Mouse (Mus musculus): ENCODE measurements at regions not wholly inside any gene's neighbourhood (a gene's known extent, or its start where the extent isn't known, plus 50 kb on each side); places are given as distances from the start of the nearest gene placed in this dataset.

DNA sequence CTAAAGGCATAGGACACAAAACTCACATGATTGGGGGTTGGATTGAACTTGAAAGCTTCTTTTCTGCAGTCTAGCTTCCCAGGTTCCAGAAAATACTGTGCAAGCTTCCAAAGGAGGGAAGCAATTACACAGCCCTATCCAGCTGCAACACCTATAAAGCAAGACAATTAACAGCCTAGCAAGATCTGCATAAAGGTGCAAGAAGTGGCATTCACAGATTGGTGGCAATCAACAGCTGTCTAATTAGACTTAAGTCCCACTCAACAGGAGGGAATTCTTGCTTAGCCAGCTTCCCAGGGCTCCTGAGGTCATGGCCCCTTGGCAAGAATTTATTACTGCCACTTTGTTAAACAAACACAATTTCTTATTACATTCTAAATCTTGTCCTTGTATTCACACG, 511.9 kb downstream of the Kcnj2 start:
- DNase-seq, result no peak

- no peak for DNase-seq
Measured at GRCm38 (mm10) chr11:111582980-111583379, 517.0 kb downstream of the Kcnj2 start.

- no peak for DNase-seq
Measured at GRCm38 (mm10) chr11:111583606-111584005, 517.6 kb downstream of the Kcnj2 start.

GRCm38 (mm10) chr11:111599456-111599855, 533.5 kb downstream of the Kcnj2 start:
- no peak for DNase-seq

DNA sequence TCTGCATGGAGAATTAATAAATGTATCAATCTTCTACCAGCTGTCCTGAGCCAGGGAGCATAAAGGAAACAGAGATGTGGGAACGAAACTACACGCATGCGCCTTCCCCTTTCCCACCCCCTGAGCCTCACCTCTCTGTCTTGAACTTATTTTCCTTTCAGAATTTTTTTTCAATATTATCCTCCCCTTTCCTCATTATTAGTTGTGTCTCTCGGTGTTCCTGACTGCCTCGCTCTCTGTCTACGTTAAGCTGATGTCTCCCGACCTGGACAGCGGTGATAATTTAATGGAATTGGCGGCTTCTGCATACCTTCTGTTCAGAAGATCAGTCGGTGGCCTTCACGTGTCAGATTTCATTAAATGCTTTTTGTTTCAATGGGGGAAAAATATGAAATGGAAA, 539.2 kb downstream of the Kcnj2 start:
- no peak for DNase-seq

- no peak for DNase-seq
Measured at GRCm38 (mm10) chr11:111610522-111611015, 544.6 kb downstream of the Kcnj2 start.

DNA sequence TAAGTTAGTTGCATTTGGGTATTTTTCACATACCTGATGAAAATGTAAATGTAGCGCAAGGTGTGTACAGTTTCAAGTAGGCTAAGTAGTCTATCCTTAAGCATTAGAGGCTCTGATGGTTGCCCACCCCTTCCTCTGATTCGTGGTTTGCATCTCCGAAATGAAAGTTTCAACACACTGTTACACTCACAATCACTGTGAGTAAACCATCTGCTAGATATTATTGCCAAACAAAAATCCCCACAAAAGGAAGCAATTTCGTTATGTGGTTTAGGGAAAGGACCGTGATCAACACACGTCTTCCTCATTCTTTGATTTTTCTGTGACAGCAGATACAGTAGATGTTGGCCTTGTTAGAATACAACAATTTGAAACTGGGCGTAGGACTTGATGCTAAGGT, 577.6 kb downstream of the Kcnj2 start:
- DNase-seq, result no peak

GRCm38 (mm10) chr11:111652882-111653281, 586.9 kb downstream of the Kcnj2 start:
- DNase-seq, result peak in 1 of 2 experiments; percentile 55

DNA sequence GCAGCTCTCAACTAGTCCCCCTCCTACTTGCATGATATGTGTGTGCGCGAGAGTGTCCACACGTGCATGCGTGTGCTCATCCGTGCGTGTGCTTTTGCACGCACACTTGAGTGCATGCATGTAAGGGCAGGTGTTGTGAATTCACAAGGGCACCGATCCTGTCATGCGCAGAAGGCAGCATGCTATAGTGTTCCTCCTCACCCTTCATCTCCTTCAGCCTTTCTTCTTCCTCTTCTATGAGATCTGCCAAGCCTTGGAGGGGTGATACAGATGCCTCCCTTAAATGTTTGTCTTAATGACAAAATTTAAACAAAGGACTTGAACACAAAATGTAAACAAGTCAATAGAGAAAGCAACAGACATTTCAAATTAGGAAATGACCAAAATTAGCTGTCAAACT, 591.8 kb downstream of the Kcnj2 start:
- no peak for DNase-seq

- DNase-seq, result no peak
Measured at GRCm38 (mm10) chr11:111658362-111659309, 592.7 kb downstream of the Kcnj2 start.

DNA sequence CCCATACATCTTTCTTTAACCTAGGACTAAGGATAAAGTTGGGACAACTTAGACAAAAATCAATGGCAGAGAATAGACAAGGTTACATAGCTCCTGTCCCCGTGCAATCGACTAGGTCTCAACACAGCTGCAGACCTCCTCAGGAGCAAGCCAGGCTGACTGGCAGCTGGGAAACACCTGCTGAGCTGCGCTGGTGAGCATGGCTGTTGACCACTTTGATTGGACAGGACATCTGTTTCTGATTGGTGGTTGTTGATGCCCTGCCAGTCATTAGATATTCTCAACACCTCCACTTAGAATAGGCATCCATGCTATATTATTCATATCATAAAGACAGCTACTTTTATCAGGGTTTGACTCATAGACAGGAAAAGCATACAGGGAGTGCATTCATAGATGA, 597.3 kb downstream of the Kcnj2 start:
- DNase-seq, result no peak

DNA sequence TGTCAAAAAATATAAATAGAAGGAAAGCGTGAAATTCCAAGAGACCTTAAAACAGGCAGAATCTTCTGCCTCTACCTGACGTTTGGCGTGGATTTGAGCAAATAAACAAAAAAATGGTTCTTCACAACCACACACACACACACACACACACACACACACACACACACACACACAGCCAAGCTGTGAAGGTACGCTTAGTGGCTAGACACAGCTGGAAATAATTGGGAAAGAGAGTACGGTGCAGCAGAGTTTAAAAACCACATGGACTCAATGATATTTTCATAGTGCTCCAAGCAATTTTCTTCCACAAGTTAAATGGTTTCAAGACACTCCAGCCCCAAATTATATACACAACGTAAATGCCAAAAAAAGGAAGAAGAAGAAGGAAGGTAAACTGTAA, 600.4 kb downstream of the Kcnj2 start:
- no peak for DNase-seq

DNA sequence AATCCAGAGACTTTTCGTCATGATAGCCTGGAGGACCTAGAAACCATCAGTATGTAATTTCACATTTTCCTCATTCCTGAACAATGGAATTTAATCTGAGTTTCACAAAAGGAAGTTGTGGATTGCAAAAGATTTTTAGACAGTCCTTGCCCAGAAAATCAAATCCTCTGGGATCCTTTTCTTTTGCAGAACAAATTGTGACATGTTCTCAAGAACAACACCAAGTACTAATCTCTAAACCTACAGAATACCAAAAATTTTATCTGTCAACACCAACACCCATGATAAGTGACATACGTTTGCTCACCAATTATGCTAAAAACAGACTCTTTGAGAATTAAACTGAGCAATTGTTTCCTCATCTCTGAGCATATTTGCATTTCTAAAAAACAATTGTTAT, 605.9 kb downstream of the Kcnj2 start:
- peak; percentile 42 to 47 for DNase-seq

- no peak for DNase-seq
Measured at GRCm38 (mm10) chr11:111675673-111676072, 609.7 kb downstream of the Kcnj2 start.

GRCm38 (mm10) chr11:111682341-111682740, 616.4 kb downstream of the Kcnj2 start:
- peak; percentile 61 to 64 for DNase-seq

DNA sequence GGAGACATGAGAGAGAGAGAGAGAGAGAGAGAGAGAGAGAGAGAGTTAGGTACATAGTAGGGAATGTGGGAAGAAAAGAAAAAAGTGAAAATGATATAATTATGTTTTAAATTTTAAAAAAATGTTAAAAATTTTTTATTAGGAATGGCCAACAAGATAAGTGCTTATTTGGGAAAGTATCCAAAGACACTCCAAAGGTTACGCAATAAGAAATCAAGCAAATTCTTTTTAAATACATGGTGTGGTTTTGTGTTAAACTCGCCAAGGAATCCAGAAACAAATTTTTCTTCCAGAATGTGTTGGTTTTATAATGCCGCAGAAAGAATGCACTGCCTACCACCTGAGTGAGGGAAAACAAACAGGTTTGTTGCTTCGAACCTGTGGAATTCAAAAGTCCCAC, 617.9 kb downstream of the Kcnj2 start:
- DNase-seq, result peak in 1 of 2 experiments; percentile 18

DNA sequence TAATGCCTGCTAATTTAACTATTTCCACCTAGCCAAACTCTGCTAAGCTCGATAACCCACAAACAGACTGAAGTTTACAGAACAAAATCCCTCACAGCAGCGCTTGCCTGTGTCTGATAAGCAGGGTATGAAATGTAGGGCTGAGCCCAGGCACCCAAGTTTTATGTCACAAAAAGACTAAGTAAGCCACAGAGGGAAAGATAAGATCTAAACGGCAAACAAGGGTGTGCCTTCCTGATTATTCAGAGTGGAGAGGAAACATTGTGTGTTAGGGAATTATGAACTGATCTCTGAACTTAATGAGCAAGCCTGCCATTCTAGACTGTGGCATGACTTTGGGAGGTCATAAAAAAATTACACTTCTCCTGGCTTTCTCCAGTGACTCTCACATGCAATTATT, 621.8 kb downstream of the Kcnj2 start:
- DNase-seq, result no peak

DNA sequence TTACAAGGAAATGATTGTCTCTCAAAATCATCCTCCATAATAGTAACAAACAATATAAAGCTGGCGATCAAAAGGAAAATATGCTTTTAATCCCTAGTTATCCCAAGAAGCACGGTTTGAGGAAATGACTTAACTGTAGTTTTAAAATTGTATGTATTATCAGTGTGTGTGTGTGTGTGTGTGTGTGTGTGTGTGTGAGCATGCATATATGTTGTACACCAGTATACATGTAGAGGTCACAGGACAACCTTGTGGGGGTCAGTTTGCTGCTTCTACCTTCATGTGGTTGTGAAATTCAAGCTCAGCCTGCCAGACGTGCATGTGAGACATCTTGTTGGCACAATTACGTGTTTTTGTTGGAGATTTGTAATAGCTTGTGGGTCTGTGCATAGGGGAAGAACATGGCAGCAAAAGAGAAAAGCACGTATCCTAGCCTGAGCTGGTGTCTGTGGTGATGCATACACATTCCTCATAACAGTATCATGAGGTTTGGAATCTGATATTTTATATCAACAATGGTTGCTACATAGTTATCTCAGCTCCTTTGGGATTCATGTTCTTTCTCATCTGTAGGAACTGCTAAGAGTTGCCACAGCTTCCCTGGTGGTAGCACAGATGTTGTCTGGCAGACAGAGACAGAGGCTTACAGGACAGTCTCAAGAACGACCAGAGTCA, 622.4 kb downstream of the Kcnj2 start:
- peak; percentile 31 to 40 for DNase-seq

DNA sequence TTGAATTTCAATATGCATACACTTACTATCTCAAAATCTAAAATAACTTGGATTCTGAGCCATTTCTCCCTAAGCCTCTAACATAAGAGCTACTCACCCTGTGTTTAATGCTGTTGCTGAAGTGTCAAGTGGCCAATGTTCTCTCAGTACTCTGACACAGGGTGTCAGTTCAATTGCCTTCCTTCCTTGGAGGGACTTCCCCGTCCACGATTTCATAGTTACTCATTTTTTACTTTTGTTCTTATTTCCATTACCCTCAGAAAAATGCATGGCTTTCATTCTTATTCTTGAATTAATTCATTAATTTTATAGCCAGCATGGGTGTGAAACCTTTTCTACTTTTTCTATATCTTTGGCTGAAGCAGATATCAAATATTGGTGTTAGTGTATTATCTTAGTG, 623.9 kb downstream of the Kcnj2 start:
- DNase-seq, result no peak

GRCm38 (mm10) chr11:111691512-111691911, 625.5 kb downstream of the Kcnj2 start:
- DNase-seq, result no peak

GRCm38 (mm10) chr11:111696668-111697067, 630.7 kb downstream of the Kcnj2 start:
- DNase-seq, result no peak

DNA sequence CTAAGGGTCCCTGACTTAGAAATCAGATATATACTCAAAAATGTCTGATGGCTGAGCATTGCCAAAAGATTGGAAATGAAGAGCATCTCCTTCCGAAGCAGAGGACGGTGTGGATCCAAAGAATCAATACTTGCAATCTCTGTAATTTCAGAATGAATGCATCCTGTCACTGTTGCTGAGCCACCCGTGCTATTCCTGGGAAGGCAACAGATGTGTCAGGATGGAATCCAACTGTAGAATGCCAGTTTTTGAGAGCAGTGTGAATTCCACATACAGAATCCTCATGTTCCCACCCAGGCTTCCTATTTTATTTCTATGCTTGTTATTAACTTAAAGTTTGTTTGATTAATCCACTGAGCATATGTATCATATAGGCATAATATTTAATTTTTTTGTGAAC, 633.9 kb downstream of the Kcnj2 start:
- DNase-seq, result no peak

- no peak for DNase-seq
Measured at GRCm38 (mm10) chr11:111706882-111707281, 640.9 kb downstream of the Kcnj2 start.

Measured in heart, adult 18-20 months (tissue).